Mouse (Mus musculus): Measurements from ENCODE around the gene Rhod. TPM values are rescaled to one million over a fixed set of nuclear protein-coding genes. Genes with fewer than 3 reads are reported as not detected.

Rhod gene
- polyA plus RNA-seq, 1 experiment from 2014 or later: 2.6 TPM

DNA sequence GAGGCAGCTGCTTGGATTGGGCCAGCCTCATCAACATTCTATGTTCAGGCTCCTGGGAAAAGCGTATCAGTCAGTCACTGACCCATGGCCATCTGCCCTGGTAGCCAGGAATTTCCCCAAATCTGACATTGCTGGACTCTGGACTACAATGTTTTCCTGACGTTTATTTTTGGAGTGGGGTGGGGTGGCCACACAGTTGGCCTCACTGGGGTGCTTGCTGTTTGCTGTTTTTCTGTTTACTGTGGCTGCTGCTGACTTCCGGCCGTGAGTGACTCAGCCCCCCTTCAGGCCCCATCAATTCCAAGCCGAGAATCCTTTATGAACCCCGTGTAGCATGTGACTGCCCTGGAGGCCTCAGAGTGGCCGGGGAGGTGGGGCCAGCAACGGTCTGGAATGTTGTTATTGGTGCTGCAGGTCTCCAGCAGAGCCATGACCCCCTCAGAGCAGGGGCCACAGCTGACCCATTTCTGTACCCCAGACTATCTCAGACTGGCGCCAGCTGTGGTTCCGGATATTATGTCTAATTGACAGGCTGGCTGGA, 2.5 kb upstream of the Rhod start:
- WGBS: 26% methylated on average over 10 of the region's 10 CpGs
- Histone ChIP-seq H3K9ac (replicated peaks; ENCODE audit: low read depth, low read length) (no peak overlapping the region), H3K4me3 (ENCODE audit: low read depth, low read length) (no peak overlapping the region), H3K36me3 (ENCODE audit: control insufficient read depth, insufficient read depth, low read length) (no peaks in the 10 kb centered on the region), H3K27me3 (ENCODE audit: control insufficient read depth, insufficient read depth, low read length) (peaks cover 5% of the 10 kb centered on the region; the same call in 1 of the 2 replicates), H3K4me2 (ENCODE audit: low read depth, low read length) (no peak overlapping the region), H3K27ac (ENCODE audit: low read depth, low read length) (no peak overlapping the region), H3K9me3 (ENCODE audit: control insufficient read depth, low read length) (no peaks in the 10 kb centered on the region), H3K4me1 (ENCODE audit: control insufficient read depth, insufficient read depth, low read length) (peaks cover 4% of the 10 kb centered on the region; the same call in 1 of the 2 replicates)
- no peak for ATAC-seq (ENCODE audit: low read depth)

GRCm38 (mm10) chr19:4441090-4441591, 1.9 kb upstream of the Rhod start:
- H3K4me2 ChIP-seq (ENCODE audit: low read depth, low read length): no peak overlapping the region
- ATAC-seq (ENCODE audit: low read depth): no peak
- H3K4me3 ChIP-seq (ENCODE audit: low read depth, low read length): no peak overlapping the region
- H3K4me1 ChIP-seq (ENCODE audit: control insufficient read depth, insufficient read depth, low read length): peaks cover 4% of the 10 kb centered on the region; the same call in 1 of the 2 replicates
- peaks cover 5% of the 10 kb centered on the region; the same call in 1 of the 2 replicates for H3K27me3 ChIP-seq (ENCODE audit: control insufficient read depth, insufficient read depth, low read length)
- no peak overlapping the region for H3K9ac ChIP-seq (replicated peaks; ENCODE audit: low read depth, low read length)
- WGBS: 22% methylated on average over 6 of the region's 6 CpGs
- H3K36me3 ChIP-seq (ENCODE audit: control insufficient read depth, insufficient read depth, low read length): no peaks in the 10 kb centered on the region
- no peaks in the 10 kb centered on the region for H3K9me3 ChIP-seq (ENCODE audit: control insufficient read depth, low read length)
- no peak overlapping the region for H3K27ac ChIP-seq (ENCODE audit: low read depth, low read length)

DNA sequence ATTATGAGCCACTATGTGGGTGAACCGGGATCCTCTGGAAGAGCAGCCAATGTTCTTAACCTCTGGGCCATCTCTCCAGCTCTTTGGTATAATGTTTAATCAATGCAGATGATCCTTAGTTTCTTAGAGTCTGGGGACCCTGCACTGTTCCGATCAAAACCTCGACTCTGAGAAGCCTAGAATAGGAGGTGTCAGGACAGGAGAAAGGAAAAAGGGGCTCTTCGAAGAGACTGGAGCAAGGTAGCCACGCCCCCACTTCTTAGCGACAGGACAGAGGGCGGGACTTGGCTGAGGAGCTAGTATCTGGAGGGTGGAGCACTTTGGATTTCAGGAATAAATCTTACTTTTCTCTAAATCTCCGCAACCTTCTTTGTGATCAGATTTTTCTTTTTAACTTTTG, 990 bp upstream of the Rhod start:
- no peak overlapping the region for H3K27ac ChIP-seq (ENCODE audit: low read depth, low read length)
- H3K9ac ChIP-seq (replicated peaks; ENCODE audit: low read depth, low read length): no peak overlapping the region
- 13% methylated on average over 8 of the region's 8 CpGs for WGBS
- H3K4me3 ChIP-seq (ENCODE audit: low read depth, low read length): no peak overlapping the region
- H3K4me1 ChIP-seq (ENCODE audit: control insufficient read depth, insufficient read depth, low read length): peaks cover 4% of the 10 kb centered on the region; the same call in 1 of the 2 replicates
- no peak for ATAC-seq (ENCODE audit: low read depth)
- peaks cover 5% of the 10 kb centered on the region; the same call in 1 of the 2 replicates for H3K27me3 ChIP-seq (ENCODE audit: control insufficient read depth, insufficient read depth, low read length)
- H3K36me3 ChIP-seq (ENCODE audit: control insufficient read depth, insufficient read depth, low read length): no peaks in the 10 kb centered on the region
- H3K4me2 ChIP-seq (ENCODE audit: low read depth, low read length): no peak overlapping the region
- no peaks in the 10 kb centered on the region for H3K9me3 ChIP-seq (ENCODE audit: control insufficient read depth, low read length)

GRCm38 (mm10) chr19:4438791-4439160, 456 bp downstream of the Rhod start:
- ATAC-seq (ENCODE audit: low read depth): no peak
- H3K27me3 ChIP-seq (ENCODE audit: control insufficient read depth, insufficient read depth, low read length): peaks cover 5% of the 10 kb centered on the region; the same call in 1 of the 2 replicates
- 6% methylated on average over 8 of the region's 8 CpGs for WGBS
- peak overlapping the region; percentile 72 for H3K4me2 ChIP-seq (ENCODE audit: low read depth, low read length)
- H3K4me3 ChIP-seq (ENCODE audit: low read depth, low read length): peak overlapping the region; percentile 42
- no peaks in the 10 kb centered on the region for H3K9me3 ChIP-seq (ENCODE audit: control insufficient read depth, low read length)
- no peaks in the 10 kb centered on the region for H3K36me3 ChIP-seq (ENCODE audit: control insufficient read depth, insufficient read depth, low read length)
- peak overlapping the region; percentile 48; the same call in 1 of the 2 replicates for H3K9ac ChIP-seq (replicated peaks; ENCODE audit: low read depth, low read length)
- H3K4me1 ChIP-seq (ENCODE audit: control insufficient read depth, insufficient read depth, low read length): peaks cover 4% of the 10 kb centered on the region; the same call in 1 of the 2 replicates
- no peak overlapping the region for H3K27ac ChIP-seq (ENCODE audit: low read depth, low read length)

DNA sequence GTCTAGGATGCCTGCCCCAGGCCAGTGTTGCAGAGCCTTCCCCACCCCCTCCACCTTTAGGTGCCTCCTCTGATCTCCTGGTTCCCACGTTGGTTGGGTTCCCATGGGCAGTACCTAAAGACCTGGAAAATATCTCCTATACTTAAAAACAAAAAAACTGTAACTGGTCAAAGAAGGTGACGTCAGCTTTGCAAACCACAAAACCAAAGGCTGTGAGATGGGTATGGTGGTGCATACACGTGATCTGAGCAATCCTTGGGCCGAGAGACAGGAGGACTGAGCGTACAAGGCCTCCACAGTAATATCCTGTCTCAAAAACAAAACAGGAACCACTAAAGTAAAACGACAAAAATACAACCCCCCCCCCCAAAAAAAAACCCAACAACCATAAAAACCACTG, 1.3 kb downstream of the Rhod start:
- Histone ChIP-seq H3K27me3 (ENCODE audit: control insufficient read depth, insufficient read depth, low read length) (peaks cover 5% of the 10 kb centered on the region; the same call in 1 of the 2 replicates), H3K27ac (ENCODE audit: low read depth, low read length) (no peak overlapping the region), H3K4me2 (ENCODE audit: low read depth, low read length) (no peak overlapping the region), H3K9me3 (ENCODE audit: control insufficient read depth, low read length) (no peaks in the 10 kb centered on the region), H3K4me1 (ENCODE audit: control insufficient read depth, insufficient read depth, low read length) (peaks cover 4% of the 10 kb centered on the region; the same call in 1 of the 2 replicates), H3K4me3 (ENCODE audit: low read depth, low read length) (no peak overlapping the region), H3K36me3 (ENCODE audit: control insufficient read depth, insufficient read depth, low read length) (no peaks in the 10 kb centered on the region), H3K9ac (replicated peaks; ENCODE audit: low read depth, low read length) (no peak overlapping the region)
- ATAC-seq (ENCODE audit: low read depth): no peak
- 75% methylated on average over 6 of the region's 6 CpGs for WGBS

- Histone ChIP-seq H3K4me1 (ENCODE audit: control insufficient read depth, insufficient read depth, low read length) (peaks cover 4% of the 10 kb centered on the region; the same call in 1 of the 2 replicates), H3K9me3 (ENCODE audit: control insufficient read depth, low read length) (no peaks in the 10 kb centered on the region), H3K9ac (replicated peaks; ENCODE audit: low read depth, low read length) (no peak overlapping the region), H3K36me3 (ENCODE audit: control insufficient read depth, insufficient read depth, low read length) (no peaks in the 10 kb centered on the region), H3K27ac (ENCODE audit: low read depth, low read length) (no peak overlapping the region), H3K27me3 (ENCODE audit: control insufficient read depth, insufficient read depth, low read length) (peaks cover 5% of the 10 kb centered on the region; the same call in 1 of the 2 replicates), H3K4me3 (ENCODE audit: low read depth, low read length) (no peak overlapping the region), H3K4me2 (ENCODE audit: low read depth, low read length) (no peak overlapping the region)
- WGBS: 89% methylated on average over 3 of the region's 3 CpGs
- ATAC-seq (ENCODE audit: low read depth): no peak
Measured at GRCm38 (mm10) chr19:4436254-4436653, 3.0 kb downstream of the Rhod start.

GRCm38 (mm10) chr19:4434999-4435398, 4.2 kb downstream of the Rhod start:
- no peak overlapping the region for H3K27ac ChIP-seq (ENCODE audit: low read depth, low read length)
- no peak overlapping the region for H3K9ac ChIP-seq (replicated peaks; ENCODE audit: low read depth, low read length)
- H3K4me2 ChIP-seq (ENCODE audit: low read depth, low read length): no peak overlapping the region
- H3K4me3 ChIP-seq (ENCODE audit: low read depth, low read length): no peak overlapping the region
- 94% methylated on average over 1 of the region's 1 CpGs for WGBS
- peaks cover 5% of the 10 kb centered on the region; the same call in 1 of the 2 replicates for H3K27me3 ChIP-seq (ENCODE audit: control insufficient read depth, insufficient read depth, low read length)
- peaks cover 4% of the 10 kb centered on the region; the same call in 1 of the 2 replicates for H3K4me1 ChIP-seq (ENCODE audit: control insufficient read depth, insufficient read depth, low read length)
- H3K9me3 ChIP-seq (ENCODE audit: control insufficient read depth, low read length): no peaks in the 10 kb centered on the region
- no peaks in the 10 kb centered on the region for H3K36me3 ChIP-seq (ENCODE audit: control insufficient read depth, insufficient read depth, low read length)
- no peak for ATAC-seq (ENCODE audit: low read depth)

DNA sequence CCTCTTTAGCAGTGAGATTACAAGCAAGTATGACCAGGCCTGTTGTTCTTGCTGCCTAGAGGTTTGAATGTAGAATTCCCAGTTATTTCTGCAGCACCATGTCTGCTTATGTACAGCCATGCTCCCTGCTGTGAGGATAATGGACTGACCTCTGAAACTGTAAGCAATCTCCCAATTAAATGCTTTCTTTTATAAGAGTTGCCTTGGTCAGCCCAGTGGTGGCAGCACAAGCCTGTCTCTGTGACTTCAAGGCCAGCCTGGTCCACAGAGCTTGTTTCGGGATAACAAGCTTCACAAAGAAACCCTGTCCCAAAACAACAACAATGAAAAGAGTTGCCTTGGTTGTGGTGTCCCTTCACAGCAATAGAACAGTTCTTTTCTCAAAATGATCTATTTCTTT, 5.5 kb downstream of the Rhod start:
- 88% methylated on average over 1 of the region's 1 CpGs for WGBS
- Histone ChIP-seq H3K4me2 (ENCODE audit: low read depth, low read length) (no peak overlapping the region), H3K4me1 (ENCODE audit: control insufficient read depth, insufficient read depth, low read length) (no peaks in the 10 kb centered on the region), H3K27me3 (ENCODE audit: control insufficient read depth, insufficient read depth, low read length) (0 out of 2 replicates have a peak, but pooled peaks cover 3% of the 10 kb centered on the region), H3K4me3 (ENCODE audit: low read depth, low read length) (no peak overlapping the region), H3K36me3 (ENCODE audit: control insufficient read depth, insufficient read depth, low read length) (no peaks in the 10 kb centered on the region), H3K27ac (ENCODE audit: low read depth, low read length) (no peak overlapping the region), H3K9me3 (ENCODE audit: control insufficient read depth, low read length) (no peaks in the 10 kb centered on the region), H3K9ac (replicated peaks; ENCODE audit: low read depth, low read length) (no peak overlapping the region)
- ATAC-seq (ENCODE audit: low read depth): no peak

- H3K9me3 ChIP-seq (ENCODE audit: control insufficient read depth, low read length): no peaks in the 10 kb centered on the region
- H3K36me3 ChIP-seq (ENCODE audit: control insufficient read depth, insufficient read depth, low read length): no peaks in the 10 kb centered on the region
- WGBS: 89% methylated on average over 4 of the region's 4 CpGs
Measured at GRCm38 (mm10) chr19:4430091-4430620, 9.1 kb downstream of the Rhod start.

More at GRCm38 (mm10) chr19:4430091-4430620, 9.1 kb downstream of the Rhod start:
- H3K9ac ChIP-seq (replicated peaks; ENCODE audit: low read depth, low read length): no peak overlapping the region
- H3K4me1 ChIP-seq (ENCODE audit: control insufficient read depth, insufficient read depth, low read length): no peaks in the 10 kb centered on the region
- H3K4me3 ChIP-seq (ENCODE audit: low read depth, low read length): no peak overlapping the region
- H3K27ac ChIP-seq (ENCODE audit: low read depth, low read length): no peak overlapping the region
- no peaks in the 10 kb centered on the region for H3K27me3 ChIP-seq (ENCODE audit: control insufficient read depth, insufficient read depth, low read length)
- no peak overlapping the region for H3K4me2 ChIP-seq (ENCODE audit: low read depth, low read length)
- ATAC-seq (ENCODE audit: low read depth): no peak
